18 mouse cellular contexts compared by ENCODE assay signal in genomic region chr4:25627039-25627438, GRCm38 (mm10).
A peak's percentile ranks its signal among the peaks of the same experiment; 100 is the strongest.
DNase-seq lines count a peak whose midpoint lies in the region; ATAC-seq and TF ChIP-seq lines count a peak whose summit lies in the region.
"Had no signal": no experiment of that assay in that cellular context is flagged by ENCODE, and none has a peak within 500 bp of the region (broad histone marks: within the 10 kb centered on the region; RNA-seq: fewer than 3 reads in every experiment).

No protein-coding gene starts in this region.

- no peaks in the 10 kb centered on the region for H3K36me3 ChIP-seq in forebrain, embryonic 10.5 days (replicated peaks)
- no peaks in the 10 kb centered on the region for H3K36me3 ChIP-seq in forebrain, postnatal 0 days (ENCODE audit: insufficient read depth)
- H3K36me3 ChIP-seq in midbrain, embryonic 12.5 days: no peaks in the 10 kb centered on the region
- H3K36me3 ChIP-seq in midbrain, postnatal 0 days (ENCODE audit: insufficient read depth, low read length): no peaks in the 10 kb centered on the region
- no peaks in the 10 kb centered on the region for H3K36me3 ChIP-seq in forebrain, embryonic 14.5 days (ENCODE audit: control insufficient read depth, insufficient read depth, low read length)
- H3K36me3 ChIP-seq in lung, postnatal 0 days (ENCODE audit: insufficient read depth, low read length): no peaks in the 10 kb centered on the region
- H3K36me3 ChIP-seq: embryonic facial prominence, embryonic 15.5 days had no signal

- ATAC-seq in forebrain, postnatal 0 days: no peak
- ATAC-seq in midbrain, embryonic 12.5 days (ENCODE audit: low FRiP score, low read depth): peak; percentile 62
- no peak for ATAC-seq in midbrain, postnatal 0 days (ENCODE audit: low FRiP score)
- ATAC-seq in forebrain, embryonic 14.5 days: peak; percentile 80
- no peak for ATAC-seq in lung, postnatal 0 days

- no peaks in the 10 kb centered on the region for H3K9me3 ChIP-seq in forebrain, embryonic 10.5 days
- no peaks in the 10 kb centered on the region for H3K9me3 ChIP-seq in forebrain, postnatal 0 days (ENCODE audit: low read length)
- H3K9me3 ChIP-seq in midbrain, embryonic 12.5 days: no peaks in the 10 kb centered on the region
- no peaks in the 10 kb centered on the region for H3K9me3 ChIP-seq in midbrain, postnatal 0 days (ENCODE audit: low read length)
- H3K9me3 ChIP-seq in forebrain, embryonic 14.5 days (replicated peaks; ENCODE audit: control insufficient read depth, low read length): no peaks in the 10 kb centered on the region
- no peaks in the 10 kb centered on the region for H3K9me3 ChIP-seq in lung, postnatal 0 days (ENCODE audit: low read length)
- H3K9me3 ChIP-seq: embryonic facial prominence, embryonic 15.5 days; megakaryocyte, embryonic 14.5 days had no signal

- no peak for TF ChIP-seq EP300 in lung, postnatal 0 days (IDR thresholded peaks at IDR 0.05)

- peak overlapping the region; percentile 72 for H3K27ac ChIP-seq in forebrain, embryonic 10.5 days
- H3K27ac ChIP-seq in forebrain, postnatal 0 days (ENCODE audit: low read depth, low read length): no peak overlapping the region; the same call in 1 of the 2 replicates
- H3K27ac ChIP-seq in midbrain, embryonic 12.5 days (replicated peaks): no peak overlapping the region
- H3K27ac ChIP-seq in midbrain, postnatal 0 days (ENCODE audit: low read depth, low read length): no peak overlapping the region
- H3K27ac ChIP-seq in forebrain, embryonic 14.5 days (ENCODE audit: low read depth, low read length): no peak overlapping the region
- H3K27ac ChIP-seq in lung, postnatal 0 days (ENCODE audit: low read length): no peak overlapping the region
- H3K27ac ChIP-seq: embryonic facial prominence, embryonic 15.5 days had no signal

- peak; percentile 18 for DNase-seq in forebrain, embryonic 10.5 days (ENCODE audit: extremely low spot score, low spot score)
- DNase-seq in forebrain, postnatal 0 days: no peak
- DNase-seq in midbrain, postnatal 0 days (ENCODE audit: low spot score): no peak
- no peak for DNase-seq in forebrain, embryonic 14.5 days (ENCODE audit: low spot score)
- no peak for DNase-seq in adrenal gland, postnatal 10 days
- no peak for DNase-seq in lung, postnatal 0 days (ENCODE audit: low spot score)
- DNase-seq: adrenal gland, postnatal 36 days; kidney, adult 11 months; liver; lung, postnatal 10 days; right cerebral cortex, postnatal 14 days; spleen, adult 18-20 months; thymus, postnatal 36 days had no signal

- H3K9ac ChIP-seq in forebrain, postnatal 0 days: no peak overlapping the region
- no peak overlapping the region for H3K9ac ChIP-seq in midbrain, embryonic 12.5 days (replicated peaks)
- no peak overlapping the region for H3K9ac ChIP-seq in midbrain, postnatal 0 days (replicated peaks; ENCODE audit: low read length, poor library complexity, severe bottlenecking)
- no peak overlapping the region for H3K9ac ChIP-seq in forebrain, embryonic 14.5 days (ENCODE audit: low read length)
- no peak overlapping the region for H3K9ac ChIP-seq in lung, postnatal 0 days (replicated peaks; ENCODE audit: low read depth)
- H3K9ac ChIP-seq: embryonic facial prominence, embryonic 15.5 days had no signal

- TF ChIP-seq CTCF in forebrain, postnatal 0 days (IDR thresholded peaks at IDR 0.05; ENCODE audit: low read depth): no peak
- no peak for TF ChIP-seq CTCF in midbrain, postnatal 0 days (IDR thresholded peaks at IDR 0.05)
- TF ChIP-seq CTCF in lung, postnatal 0 days (IDR thresholded peaks at IDR 0.05): no peak

- no peaks in the 10 kb centered on the region for H3K27me3 ChIP-seq in forebrain, embryonic 10.5 days (ENCODE audit: poor library complexity, severe bottlenecking)
- no peaks in the 10 kb centered on the region for H3K27me3 ChIP-seq in forebrain, postnatal 0 days (ENCODE audit: insufficient read depth, low read length)
- no peaks in the 10 kb centered on the region for H3K27me3 ChIP-seq in midbrain, embryonic 12.5 days
- H3K27me3 ChIP-seq in midbrain, postnatal 0 days (ENCODE audit: insufficient read depth, low read length): no peaks in the 10 kb centered on the region
- no peaks in the 10 kb centered on the region for H3K27me3 ChIP-seq in forebrain, embryonic 14.5 days (replicated peaks; ENCODE audit: control insufficient read depth, insufficient read depth, low read length)
- no peaks in the 10 kb centered on the region for H3K27me3 ChIP-seq in lung, postnatal 0 days (replicated peaks; ENCODE audit: insufficient read depth, low read length)
- H3K27me3 ChIP-seq: CH12.LX; embryonic facial prominence, embryonic 15.5 days; megakaryocyte, embryonic 14.5 days had no signal

- peaks cover 38% of the 10 kb centered on the region for H3K4me1 ChIP-seq in forebrain, embryonic 10.5 days
- no peaks in the 10 kb centered on the region for H3K4me1 ChIP-seq in forebrain, postnatal 0 days (ENCODE audit: insufficient read depth)
- H3K4me1 ChIP-seq in midbrain, embryonic 12.5 days: peaks cover 9% of the 10 kb centered on the region; the same call in 1 of the 2 replicates
- peaks cover 4% of the 10 kb centered on the region; the same call in 1 of the 2 replicates for H3K4me1 ChIP-seq in midbrain, postnatal 0 days (ENCODE audit: insufficient read depth, low read length)
- H3K4me1 ChIP-seq in forebrain, embryonic 14.5 days (ENCODE audit: control insufficient read depth, insufficient read depth, low read length): peaks cover 10% of the 10 kb centered on the region; the same call in 1 of the 2 replicates
- H3K4me1 ChIP-seq in lung, postnatal 0 days (ENCODE audit: insufficient read depth, low read depth, low read length): no peaks in the 10 kb centered on the region
- H3K4me1 ChIP-seq: embryonic facial prominence, embryonic 15.5 days; megakaryocyte, embryonic 14.5 days had no signal

- H3K4me3 ChIP-seq in forebrain, embryonic 10.5 days: no peak overlapping the region
- H3K4me3 ChIP-seq in forebrain, postnatal 0 days (ENCODE audit: low read depth, low read length): no peak overlapping the region
- no peak overlapping the region for H3K4me3 ChIP-seq in midbrain, embryonic 12.5 days
- H3K4me3 ChIP-seq in midbrain, postnatal 0 days (ENCODE audit: low read depth, low read length): no peak overlapping the region
- H3K4me3 ChIP-seq in forebrain, embryonic 14.5 days (ENCODE audit: low read depth, low read length): no peak overlapping the region
- no peak overlapping the region for H3K4me3 ChIP-seq in lung, postnatal 0 days (ENCODE audit: low read depth, low read length)
- H3K4me3 ChIP-seq: embryonic facial prominence, embryonic 15.5 days; megakaryocyte, embryonic 14.5 days; myocyte had no signal

- no peak overlapping the region for H3K4me2 ChIP-seq in forebrain, postnatal 0 days (ENCODE audit: low read depth)
- no peak overlapping the region for H3K4me2 ChIP-seq in midbrain, embryonic 12.5 days (replicated peaks)
- no peak overlapping the region for H3K4me2 ChIP-seq in midbrain, postnatal 0 days (ENCODE audit: low read depth, low read length, poor library complexity, severe bottlenecking)
- H3K4me2 ChIP-seq in forebrain, embryonic 14.5 days (ENCODE audit: low read length): peak overlapping the region; percentile 16; the same call in 1 of the 2 replicates
- H3K4me2 ChIP-seq in lung, postnatal 0 days (replicated peaks; ENCODE audit: low read depth, low read length): no peak overlapping the region
- H3K4me2 ChIP-seq: embryonic facial prominence, embryonic 15.5 days had no signal

- WGBS in forebrain, embryonic 10.5 days: 39% methylated on average over 1 of the region's 1 CpGs
- 7% methylated on average over 1 of the region's 1 CpGs for WGBS in forebrain, postnatal 0 days
- 24% methylated on average over 1 of the region's 1 CpGs for WGBS in midbrain, embryonic 12.5 days
- WGBS in midbrain, postnatal 0 days: 17% methylated on average over 1 of the region's 1 CpGs
- 8% methylated on average over 1 of the region's 1 CpGs for WGBS in forebrain, embryonic 14.5 days
- WGBS in lung, postnatal 0 days: 34% methylated on average over 1 of the region's 1 CpGs

Comparison
In these comparisons a context has a peak if more than half of its experiments do, and no peak if none do; other contexts are left out.
1. ATAC-seq: peak in midbrain, embryonic 12.5 days (single experiment) and forebrain, embryonic 14.5 days (single experiment); none in forebrain, postnatal 0 days (single experiment), midbrain, postnatal 0 days (single experiment) and lung, postnatal 0 days (single experiment).